Mouse (Mus musculus) left cerebral cortex, postnatal 25 days (tissue): Measurements from ENCODE around the gene Slc7a5. TPM values are rescaled to one million over a fixed set of nuclear protein-coding genes. Genes with fewer than 3 reads are reported as not detected.
A peak's percentile ranks its signal among the peaks of the same experiment; 100 is the strongest.

Source experiments
- DNase-seq, 2 experiments: peaks; one replicate each; pipeline ENCODE4 v3.0.0; 2022; ENCODE audit warnings: low spot score in 2 of 2, mixed read lengths in 1 of 2
- intact Hi-C: fragments of 180-260 bp; cut with DNase I; formaldehyde crosslinking; loops from one replicate; pipeline ENCODE4 v1.15.1; 2025
- total RNA-seq, 2 experiments: library from RNA; stranded (reverse); gene quantifications; 2 replicates each; pipeline ENCODE4 v1.2.3; 2021

Gene Slc7a5
- 10 to 100 TPM; 65.8 to 76.2 TPM for total RNA-seq

DNA sequence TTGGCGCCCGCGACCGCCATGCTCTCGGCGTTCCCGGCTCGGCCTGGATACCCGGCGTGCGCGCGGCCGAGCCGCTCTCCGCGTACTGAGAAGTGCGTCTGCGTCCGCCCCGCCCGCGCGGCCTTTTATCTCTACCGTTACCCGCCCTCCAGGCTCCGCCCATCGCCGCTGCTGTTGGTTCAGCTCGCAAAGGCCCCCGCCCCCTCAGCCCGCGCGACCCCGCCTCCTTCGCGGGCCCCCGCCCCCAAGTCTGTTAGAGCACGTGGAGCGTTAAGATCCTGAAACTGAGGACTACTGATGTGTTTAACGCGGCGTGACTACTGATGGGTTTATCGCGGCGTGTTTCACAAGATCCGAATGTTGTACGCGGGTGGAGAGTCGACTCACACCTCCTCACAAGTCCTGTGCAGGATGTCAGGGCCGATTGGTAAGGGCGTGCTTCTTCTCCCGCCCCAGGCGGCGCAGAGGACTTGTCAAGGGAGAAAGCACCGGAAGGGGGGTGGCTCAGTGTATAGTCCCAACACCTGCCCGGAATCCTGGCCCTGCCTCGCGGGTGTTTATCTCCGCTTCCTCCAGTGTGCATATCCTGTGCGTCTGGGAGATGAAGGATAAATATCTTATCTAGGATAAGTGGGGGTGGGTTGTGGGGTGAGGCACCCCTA is at the start of gene Slc7a5:
Slc7a5 (minus strand) TSS at position 108 of the 662 bp plus-strand sequence.
- intact Hi-C loops, result loop anchor here (2.0 kb wide), 1 partner anchor 177 kb away; no protein-coding TSS in a partner anchor
- peak; percentile 97 for DNase-seq

- DNase-seq, result no peak
- intact Hi-C loops, result no loop called here
Measured at GRCm38 (mm10) chr8:121955825-121956500, 48.5 kb upstream of the Slc7a5 start.

DNA sequence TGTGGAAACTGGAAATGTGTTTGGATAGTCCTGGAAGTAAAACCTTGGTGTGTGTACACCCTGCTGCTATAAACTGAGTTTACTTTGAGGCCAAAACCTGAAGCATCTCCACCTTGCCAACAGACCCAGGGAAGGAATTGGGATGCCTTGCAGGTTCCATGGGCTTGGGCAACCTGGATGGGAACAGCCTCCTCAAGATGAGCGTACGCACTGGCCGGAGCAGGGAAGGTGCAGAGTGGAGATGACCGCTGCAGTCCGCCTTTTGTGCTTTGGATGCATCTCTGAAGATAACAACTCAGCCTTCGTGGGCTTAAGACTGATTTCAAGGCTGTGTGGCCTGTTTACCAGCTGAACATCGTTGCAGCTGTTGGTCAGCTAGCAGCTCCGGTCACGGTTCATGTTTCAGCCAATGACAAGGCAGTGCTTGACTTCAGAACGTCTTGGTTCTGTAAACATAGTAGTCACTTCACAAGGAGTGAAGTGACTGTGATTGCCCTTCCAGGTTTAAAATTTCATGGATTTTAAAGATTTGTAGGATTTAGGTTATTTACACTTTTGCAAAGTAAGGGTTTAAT is 47.6 kb upstream of the Slc7a5 start:
- DNase-seq, result no peak

DNA sequence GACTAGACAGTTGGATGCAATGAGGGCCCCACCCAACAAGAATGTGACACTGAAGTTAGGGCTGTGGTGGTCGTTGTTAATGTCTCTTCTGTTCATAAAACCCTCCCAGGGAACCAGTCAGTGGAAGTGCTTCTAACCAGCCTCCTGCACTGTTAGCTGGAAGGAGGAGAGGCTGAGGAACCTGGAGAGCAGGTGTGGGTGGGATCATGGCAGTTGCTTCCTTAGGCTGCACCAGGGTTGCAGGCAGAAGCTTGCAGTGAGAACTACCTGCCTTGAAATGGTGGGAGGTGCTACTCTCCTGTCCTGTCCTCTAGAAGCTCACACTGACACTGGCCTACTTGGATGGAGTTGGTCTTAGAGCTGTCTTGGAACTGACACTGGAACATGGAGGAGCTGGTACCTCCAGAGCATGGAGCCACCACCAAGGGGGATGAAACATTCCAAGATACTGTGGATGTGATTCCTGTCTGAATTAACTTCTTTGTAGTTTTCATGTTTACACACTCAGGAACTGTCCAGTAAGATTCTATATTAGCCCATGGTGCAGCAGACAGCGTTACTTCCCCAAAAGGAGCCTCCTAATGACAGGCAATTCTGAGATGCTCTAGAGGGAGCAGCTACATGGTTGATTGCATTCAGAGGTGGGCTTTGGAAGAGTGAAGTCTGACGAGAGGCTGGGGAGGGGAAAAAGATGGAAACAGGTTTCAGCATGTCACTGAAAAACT is 46.5 kb upstream of the Slc7a5 start:
- intact Hi-C loops, result no loop called here
- DNase-seq, result no peak

More for the DNA sequence above, 47.6 kb upstream of the Slc7a5 start:
- intact Hi-C loops, result no loop called here

DNA sequence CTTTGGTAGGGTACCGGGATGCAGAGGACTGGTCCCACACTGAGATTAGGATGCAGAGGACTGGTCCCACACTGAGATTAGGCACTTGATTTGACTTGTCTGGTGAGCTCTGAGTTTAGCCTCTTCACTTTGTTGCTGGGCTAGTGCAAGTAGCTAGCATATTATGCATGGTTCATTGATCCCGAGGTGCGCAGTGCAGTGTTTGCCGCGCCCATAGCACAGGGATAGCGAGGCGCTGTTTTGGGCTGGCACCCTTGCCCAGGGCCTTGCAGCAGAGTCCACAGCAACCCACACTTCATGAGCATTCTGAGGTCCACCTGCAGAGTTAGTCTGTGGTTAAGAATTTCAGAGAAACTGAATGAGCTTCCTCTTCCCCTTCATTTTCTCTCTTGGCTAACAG is 45.3 kb upstream of the Slc7a5 start:
- intact Hi-C loops, result no loop called here

DNA sequence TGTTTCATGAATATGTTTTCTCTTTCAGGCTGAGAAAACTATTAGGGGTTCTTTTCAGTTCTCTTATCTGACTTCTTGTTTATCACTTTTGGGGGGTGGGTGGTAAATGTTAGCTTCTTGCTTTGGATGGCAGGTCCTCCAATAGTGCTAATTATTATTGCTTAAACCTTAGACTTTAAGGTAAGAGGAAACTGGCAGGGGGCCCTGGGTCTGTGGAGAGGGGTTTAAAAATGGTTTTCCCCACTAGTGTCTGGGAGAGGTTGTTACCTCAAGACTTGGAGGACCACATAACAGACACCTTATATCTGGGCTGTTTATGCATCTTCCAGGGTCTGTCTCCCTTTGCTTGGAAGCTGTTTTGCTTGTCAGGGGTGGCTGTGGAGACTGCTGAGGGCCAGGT is 44.6 kb upstream of the Slc7a5 start:
- intact Hi-C loops, result no loop called here

More for the DNA sequence above, 45.3 kb upstream of the Slc7a5 start:
- DNase-seq, result no peak

DNA sequence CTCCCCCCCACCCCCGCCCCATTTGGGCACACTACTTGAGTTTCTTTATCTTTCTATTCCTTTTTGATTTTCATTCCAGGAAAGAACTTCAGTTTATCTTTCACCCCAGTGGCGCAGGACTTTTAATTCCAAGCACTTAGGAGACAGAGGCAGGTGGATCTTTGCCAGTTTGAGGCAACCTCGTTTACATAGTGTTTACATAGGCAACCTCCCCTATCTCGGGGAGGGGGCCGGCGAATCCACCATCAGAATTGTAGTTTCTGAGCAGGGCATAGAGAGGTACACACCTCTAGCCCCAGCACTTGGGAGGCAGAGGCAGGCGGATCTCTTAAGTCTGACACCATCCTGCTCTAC is 44.1 kb upstream of the Slc7a5 start:
- DNase-seq, result no peak
- intact Hi-C loops, result no loop called here

More for the DNA sequence above, 44.6 kb upstream of the Slc7a5 start:
- DNase-seq, result no peak

DNA sequence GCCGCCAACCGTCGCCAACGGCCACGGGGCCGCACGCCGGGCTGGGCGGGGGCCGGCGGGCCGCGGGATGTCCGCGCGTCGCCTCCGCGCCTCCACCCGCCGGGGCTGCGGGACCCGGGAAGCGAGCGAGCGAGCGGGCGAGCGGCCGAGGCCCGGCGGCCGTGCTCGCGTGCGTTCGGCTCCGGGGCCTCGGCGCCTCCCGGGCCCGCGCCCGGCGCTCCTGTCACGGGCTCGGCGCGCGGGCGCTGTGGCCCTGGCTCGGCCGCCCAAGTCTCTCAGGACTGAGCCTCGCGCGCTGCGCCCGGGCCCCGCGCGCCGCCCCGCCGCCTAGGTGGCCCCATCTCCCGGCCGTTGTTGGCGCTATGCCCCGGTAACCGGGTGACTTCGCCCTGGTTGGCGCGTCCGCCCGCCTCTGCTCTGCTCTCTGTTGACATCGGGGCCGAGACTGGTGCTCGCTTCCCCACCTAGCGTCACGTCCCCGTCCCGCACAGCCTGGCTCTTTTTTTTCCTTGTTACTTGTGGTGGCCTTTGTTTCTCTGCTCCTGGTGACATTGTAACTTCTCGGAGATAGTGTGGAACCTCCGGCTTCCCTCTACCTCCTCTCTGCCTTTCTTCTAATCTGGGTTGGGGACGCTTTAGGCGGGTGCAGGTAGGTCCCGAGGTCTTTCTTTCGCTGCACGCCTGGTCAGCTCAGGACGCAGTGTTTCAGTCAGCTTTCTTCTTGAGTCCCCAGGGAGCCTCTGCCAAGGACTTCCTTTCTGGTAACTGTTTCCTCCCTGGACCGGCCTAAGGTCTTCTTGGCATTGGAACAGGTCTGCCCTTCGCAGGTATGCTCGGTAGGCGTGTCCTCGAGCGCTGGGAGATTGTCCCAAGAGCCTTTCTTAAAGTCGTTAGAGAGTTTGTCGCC is 43.5 kb upstream of the Slc7a5 start:
- peak; percentile 55 to 57 for DNase-seq
- intact Hi-C loops, result no loop called here

GRCm38 (mm10) chr8:121949941-121950748 is 42.7 kb upstream of the Slc7a5 start:
- peak; percentile 98 to 99 for DNase-seq
- intact Hi-C loops, result no loop called here

GRCm38 (mm10) chr8:121949222-121949800 is 41.8 kb upstream of the Slc7a5 start, which contains the start of gene Banp:
TSS of gene Banp (plus strand) at chr8:121949750.
- intact Hi-C loops, result no loop called here
- DNase-seq, result no peak

DNA sequence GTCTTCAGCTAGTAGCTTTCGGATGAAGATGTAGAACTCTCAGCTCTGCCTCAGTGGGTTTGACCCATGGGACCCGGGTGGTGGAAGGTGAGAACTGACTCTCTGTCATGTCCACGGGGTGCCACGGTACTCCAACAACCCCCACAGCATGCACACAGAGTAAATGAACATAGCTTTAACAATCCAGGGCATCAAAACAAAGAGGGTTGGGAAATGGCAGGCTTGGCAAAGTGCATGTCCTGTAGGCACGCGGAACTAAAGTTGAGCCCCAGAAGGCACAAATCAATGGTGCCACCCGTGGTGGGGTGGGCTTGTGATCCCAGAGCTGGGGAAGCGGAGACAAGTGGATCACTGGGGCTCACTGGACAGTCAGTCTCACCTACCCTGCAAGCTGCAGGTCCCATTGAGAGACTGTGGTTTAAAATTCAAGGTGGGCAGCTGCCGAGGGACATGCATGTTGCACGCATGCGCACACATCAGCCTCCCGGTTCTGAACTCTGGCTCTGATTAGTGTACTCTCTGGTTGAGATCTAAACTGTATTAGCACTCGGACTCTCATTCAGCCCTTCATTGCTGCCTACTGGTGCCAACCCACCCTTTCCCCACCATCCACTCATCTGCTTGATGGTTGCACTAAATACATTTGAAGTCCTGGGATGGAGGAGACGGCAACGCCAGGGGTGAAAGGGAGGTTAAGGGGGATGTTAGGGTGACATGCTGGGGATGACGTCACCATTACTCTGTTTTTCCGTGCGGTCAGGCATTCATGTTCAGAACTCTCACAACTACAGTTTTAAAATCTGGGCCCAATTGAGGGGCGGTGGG is 41.0 kb upstream of the Slc7a5 start:
- intact Hi-C loops, result no loop called here
- DNase-seq, result no peak

- intact Hi-C loops, result no loop called here
- peak; percentile 67 to 75 for DNase-seq
Measured at GRCm38 (mm10) chr8:121947753-121948141, 40.3 kb upstream of the Slc7a5 start.

- DNase-seq, result no peak
- intact Hi-C loops, result no loop called here
Measured at GRCm38 (mm10) chr8:121947047-121947752, 39.7 kb upstream of the Slc7a5 start.

- intact Hi-C loops, result no loop called here
- no peak for DNase-seq
Measured at GRCm38 (mm10) chr8:121946351-121946750, 38.9 kb upstream of the Slc7a5 start.

GRCm38 (mm10) chr8:121944831-121945230 is 37.3 kb upstream of the Slc7a5 start, which contains the start of gene Car5a:
TSS of gene Car5a (minus strand) at chr8:121944904.
- intact Hi-C loops, result no loop called here
- no peak for DNase-seq

GRCm38 (mm10) chr8:121943716-121944115 is 36.2 kb upstream of the Slc7a5 start:
- intact Hi-C loops, result no loop called here
- no peak for DNase-seq
